Mouse (Mus musculus) layer of hippocampus, postnatal 10 days (tissue): ENCODE data around the gene Chic2. TPM values are rescaled to one million over a fixed set of nuclear protein-coding genes. Genes with fewer than 3 reads are reported as not detected.

Experiments used
- DNase-seq, 2 experiments: peaks; one replicate each; pipeline ENCODE4 v3.0.0; 2021; ENCODE audit warnings: low spot score in 2 of 2
- total RNA-seq, 2 experiments: library from RNA; stranded (reverse); gene quantifications; 2 replicates each; pipeline ENCODE4 v1.2.3; 2021

Gene Chic2
- total RNA-seq, 2 experiments from 2014 or later, result 28.3 to 31.5 TPM

DNA sequence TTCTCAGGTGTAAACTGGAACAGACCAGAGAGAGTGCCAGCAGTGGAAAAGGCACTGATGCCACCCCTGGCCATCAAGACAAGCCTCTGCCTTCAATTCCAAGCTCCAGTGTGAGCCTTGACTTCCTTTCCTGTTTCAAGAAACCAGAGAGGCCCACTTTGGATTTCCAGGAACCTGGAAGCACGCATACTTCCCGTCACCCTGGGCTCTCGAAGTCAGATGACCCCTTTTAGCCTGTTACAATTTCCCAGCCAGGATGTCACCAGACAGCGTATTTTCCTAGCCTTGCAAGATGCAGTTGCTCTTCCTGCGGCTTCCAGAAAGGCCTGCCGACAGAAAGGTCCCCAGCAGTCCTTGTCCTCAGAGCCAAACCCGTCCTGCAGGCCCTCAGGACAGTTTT lies 65.0 kb downstream of the Chic2 start:
- no peak for DNase-seq

DNA sequence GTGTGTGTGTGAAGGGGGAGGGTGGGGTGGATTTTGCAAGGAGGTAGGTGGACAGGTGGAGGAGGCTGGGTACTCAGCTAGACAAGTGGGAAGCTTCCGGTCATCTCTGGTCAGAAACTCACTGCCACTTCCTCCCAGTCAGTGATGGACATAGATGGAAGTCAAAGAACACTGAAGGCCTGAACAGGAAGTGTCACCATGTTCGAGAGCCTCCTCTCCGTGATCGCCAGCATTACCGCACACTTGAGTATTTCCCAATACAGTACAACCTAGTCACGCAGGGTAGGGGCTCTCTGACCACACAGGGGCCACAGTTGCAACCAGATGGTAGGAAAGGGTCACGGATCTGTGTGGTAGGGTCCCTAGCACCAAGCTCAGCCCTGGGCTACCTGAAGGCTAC lies 69.1 kb downstream of the Chic2 start:
- no peak for DNase-seq

DNA sequence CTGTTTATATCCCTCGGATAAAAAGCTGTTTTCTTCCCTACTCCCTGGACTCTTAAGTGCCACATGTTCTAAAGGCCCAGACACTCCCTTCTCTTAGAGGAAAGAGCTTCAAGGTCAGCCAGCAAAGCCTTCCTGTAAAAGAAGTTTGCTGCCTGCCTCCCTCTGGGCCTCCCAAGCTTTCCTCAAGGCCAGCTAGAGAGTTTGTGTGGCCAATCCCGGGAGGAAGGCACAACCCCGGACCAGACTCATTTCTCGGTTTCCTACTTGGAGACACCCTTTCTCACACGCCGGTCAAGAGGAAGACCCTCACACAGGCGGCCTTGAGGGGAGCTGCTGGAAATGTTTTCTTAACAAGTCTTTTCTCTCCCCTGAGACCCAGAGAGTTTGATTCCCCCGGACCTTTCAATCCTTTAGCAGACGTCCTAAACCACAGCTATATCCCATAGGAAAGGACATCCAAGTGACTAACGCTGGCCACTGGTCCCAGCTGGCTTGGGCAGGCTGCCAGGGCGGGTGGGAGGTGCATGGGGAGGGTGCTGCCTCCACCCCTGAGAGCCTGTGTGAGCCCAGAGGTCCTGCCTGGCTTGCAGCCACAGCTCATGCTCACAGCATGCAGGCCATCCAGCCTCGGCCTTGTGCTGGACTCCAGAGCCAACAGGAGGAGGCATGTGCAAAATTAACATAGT lies 69.7 kb downstream of the Chic2 start:
- peak; percentile 51 to 65 for DNase-seq

DNA sequence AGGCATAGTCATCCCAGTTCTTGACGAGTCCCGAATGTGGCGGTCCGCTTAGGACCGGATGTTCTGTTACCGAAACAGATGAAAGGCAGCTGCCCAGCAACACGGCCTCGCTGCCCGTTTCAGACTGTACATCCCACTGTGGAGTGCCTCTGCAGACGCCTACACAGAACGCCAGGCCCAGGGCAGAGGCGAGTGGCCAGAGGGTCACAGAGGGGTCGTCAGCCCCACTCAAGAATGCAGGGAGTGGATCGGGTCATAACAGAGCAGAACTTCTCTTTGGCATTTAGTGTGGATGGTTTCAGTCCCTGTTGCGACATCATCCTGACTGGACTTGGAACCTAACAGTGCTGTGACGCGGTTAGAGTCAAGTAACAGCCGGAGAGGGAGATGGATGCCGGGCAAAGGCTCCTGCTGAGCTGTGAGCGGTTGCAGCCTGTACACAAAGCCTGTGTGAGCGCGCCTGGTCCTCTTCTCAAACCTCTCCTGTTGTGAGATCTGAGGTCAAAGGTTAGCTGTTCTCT lies 70.5 kb downstream of the Chic2 start:
- no peak for DNase-seq

DNA sequence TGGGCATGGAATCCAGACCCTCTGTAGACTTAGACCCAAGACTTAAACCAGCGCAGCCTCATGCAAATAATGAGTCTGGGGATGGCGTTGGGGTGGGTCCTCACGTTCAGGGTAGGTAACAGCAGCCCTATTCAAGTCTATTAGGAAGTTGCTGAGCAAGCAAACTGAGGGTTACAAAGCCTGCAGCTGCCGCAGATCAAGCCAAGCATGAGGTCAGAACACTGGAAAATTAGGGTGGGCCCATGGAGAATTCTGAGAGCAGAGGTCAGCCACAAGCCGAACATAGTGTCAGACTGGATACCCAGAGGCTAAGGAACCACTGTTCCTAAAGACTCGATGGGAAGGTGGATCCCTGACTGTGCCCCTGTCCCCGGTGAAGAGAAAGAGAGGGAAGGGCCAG lies 73.2 kb downstream of the Chic2 start:
- DNase-seq, result no peak

DNA sequence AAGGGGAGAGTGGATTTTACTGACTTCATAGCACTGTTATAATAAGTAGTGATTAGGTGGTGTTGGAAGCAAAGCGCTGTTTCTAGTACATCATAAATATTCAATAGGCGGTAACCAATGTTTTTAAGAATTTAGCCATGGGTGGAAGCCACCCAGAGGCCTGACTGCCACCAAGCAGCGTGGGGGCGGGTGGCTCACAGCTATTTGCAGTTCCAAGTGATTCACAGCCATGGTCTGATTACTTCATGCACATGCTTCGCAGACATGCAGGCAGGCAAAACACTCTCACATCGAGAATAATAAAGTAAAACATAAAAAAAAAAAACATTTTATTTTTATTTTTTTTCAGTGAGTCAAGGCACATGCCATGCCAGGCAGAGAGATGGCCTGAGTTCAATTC lies 75.2 kb downstream of the Chic2 start:
- DNase-seq, result no peak

DNA sequence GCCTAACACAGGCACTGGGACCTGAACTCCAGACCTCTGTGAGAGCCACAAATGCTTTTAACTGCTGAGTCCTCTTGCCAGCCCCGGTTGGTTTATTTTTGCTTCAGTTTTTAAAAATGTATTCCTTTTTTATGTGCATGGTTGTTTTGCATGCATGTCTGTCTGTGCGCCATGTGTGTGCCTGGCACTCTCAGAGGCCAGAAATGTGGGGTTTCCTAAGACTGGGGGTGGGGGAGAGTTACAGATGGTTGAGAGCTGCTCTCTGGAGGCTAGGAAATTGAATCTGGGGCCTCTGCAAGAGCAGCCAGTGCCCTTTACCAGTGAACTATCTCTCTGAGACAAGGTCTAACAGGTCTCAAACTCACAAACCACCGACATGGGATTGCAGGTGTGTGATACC lies 76.7 kb downstream of the Chic2 start:
- no peak for DNase-seq

DNA sequence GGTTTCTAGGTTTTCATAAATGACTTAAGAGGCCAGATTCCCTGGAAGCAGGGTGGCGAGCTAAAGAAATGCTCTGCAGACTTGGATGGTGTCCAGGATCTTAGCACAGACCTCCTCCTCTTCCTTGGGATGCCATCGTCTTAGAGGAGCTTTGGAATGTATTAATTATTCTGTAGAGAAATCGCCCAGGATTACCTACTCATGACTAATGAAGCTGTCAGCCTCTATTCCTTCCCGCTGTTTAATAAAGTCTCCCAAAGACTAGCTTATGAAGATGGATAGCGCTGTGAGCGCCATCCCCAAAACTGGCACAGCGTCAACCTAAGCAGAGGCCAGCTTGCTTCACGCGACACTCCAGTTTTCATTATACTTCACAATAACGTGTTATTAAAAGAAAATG lies 77.7 kb downstream of the Chic2 start:
- no peak for DNase-seq

DNA sequence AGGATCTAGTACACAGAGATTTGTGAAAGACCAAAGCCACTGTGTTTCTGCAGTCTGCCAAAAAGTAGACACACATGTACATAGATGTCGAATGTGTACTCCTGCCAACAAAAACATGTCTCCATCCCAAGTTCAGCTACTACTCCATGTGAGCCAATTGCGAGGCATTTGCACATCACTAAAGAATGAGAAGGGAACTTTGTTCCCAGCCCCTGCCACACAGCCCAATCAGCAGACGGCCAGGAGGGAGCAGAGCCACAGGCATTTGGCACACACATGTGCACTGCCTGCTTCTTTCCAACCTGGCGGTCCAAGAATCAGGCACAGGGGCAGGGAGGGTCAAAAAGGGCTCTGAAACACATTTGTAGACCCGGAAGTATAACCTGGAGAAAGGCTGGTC lies 81.8 kb downstream of the Chic2 start:
- no peak for DNase-seq

DNA sequence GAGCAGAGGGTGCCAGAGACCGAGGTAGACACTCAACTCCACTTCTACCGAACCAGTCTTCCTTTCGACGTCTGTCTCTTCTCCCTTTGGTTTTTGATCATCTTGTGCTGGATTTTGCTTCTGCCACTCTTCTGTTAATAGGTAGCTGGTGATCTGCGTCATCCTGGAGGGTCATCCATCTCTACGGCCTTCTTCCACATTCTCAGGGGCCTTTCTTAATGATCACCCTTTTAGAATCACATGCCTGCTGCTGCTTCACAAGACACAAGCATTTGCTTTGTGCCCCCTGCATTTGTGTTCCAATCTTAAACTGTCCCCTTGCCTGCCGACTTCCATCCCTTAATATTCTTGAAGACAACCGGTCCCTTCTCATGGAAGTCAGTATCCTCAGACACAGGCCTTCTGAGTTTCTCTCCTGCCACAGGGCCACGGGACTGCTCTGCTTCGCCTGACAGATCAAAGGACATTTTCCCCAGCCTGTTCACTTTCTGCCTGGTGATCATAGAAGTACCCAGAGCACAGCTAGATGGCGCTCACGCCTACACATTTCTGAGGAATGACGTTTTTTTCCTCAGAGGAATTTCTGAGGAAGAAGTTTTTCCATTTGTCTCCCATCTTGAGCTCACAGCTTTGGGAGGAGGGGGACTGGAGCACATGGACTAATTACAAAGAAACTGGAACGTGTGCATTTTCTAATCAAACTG lies 83.6 kb downstream of the Chic2 start:
- peak; percentile 67 to 74 for DNase-seq

DNA sequence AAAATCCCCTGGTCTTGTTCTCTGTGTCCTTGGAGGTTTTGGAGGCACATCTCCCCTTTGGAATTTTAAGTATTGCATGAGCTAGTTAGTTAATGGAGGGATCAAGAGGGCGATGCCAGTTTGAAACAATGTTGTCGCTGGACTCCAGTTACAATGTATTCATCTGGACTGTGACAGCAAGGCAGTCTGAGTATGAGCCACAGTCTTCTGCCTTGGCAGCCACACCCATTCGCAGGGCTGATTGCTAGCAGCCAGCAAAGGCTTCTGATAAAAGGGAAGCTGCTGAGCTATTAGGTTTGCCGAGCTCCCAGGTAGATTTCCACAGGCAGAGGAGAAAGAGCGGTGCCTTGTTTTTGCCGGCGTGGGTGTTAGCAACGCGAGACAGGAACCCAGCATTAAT lies 84.3 kb downstream of the Chic2 start:
- DNase-seq, result no peak

DNA sequence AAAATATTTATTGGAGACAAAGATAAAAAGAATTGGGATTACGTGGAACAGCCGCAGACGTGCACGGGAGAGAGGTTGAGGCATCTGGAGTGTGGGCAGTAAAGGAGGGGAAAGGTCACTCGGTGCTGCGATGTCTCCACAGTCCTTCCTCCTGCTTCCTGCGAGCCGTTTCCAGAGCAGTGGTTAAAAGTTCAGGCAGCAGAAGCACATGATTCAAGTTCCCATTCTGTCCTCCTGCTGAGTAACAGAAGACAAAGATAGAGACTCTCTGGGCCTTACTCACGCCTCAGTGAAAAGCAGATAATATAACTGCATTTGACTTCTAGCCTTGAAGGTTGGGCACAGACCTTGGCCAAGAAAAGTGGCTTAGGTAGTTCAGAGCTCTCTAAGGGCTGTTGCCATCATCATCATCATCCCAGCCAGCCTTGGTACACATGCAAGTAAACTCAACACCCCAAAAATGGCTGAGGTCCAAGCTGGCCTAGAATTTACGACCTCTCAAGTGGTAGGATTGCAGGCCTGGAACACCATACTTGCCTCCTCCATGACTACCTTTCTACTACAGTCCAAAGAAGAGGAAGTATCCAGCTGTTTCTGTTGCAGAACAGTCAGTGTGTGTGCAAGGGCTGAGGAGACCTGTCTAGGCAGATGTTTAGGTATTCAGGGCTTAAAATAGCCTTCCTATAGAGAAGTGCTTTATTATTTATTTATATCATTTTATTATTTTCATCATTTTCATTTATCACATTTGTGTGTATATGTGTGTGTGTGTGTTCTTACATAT lies 87.1 kb downstream of the Chic2 start:
- DNase-seq, result no peak

DNA sequence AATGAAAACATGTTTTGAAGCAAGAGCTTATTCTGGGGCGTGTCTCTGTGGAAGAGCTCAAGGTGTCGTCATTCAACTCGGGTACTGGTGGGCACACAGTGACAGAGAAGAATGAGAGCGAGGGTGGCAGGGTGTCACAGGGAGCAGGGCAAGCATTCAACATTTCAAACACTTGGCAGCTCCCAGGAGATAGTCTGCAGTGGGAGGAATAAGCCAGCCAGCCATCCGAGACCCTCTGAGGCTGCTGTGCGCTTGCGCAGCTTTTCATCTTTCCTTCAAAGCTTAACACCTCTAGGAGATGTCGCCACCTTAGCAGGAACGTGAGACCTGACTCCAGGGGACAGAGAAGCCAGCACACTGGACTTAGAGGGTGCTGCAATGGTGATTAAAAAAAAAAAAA lies 88.2 kb downstream of the Chic2 start:
- no peak for DNase-seq

DNA sequence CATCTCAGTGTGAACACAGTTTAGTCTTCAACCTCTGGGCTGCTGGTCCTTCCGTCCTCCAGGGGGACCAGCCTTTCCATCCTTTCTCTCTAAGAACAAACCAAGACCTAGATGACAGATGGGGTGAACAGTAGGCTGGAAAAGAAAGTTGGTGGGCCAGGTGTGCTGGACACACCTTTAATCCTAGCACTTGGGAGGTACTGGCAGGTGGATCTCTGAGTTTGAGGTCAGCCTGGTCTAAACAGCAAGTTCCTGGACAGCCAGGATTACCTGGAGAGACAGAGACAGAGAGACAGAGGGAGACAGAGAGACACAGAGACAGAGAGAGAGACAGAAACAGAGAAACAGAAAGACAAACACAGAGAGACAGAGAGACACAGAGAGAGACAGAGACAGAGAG lies 89.0 kb downstream of the Chic2 start:
- DNase-seq, result no peak

DNA sequence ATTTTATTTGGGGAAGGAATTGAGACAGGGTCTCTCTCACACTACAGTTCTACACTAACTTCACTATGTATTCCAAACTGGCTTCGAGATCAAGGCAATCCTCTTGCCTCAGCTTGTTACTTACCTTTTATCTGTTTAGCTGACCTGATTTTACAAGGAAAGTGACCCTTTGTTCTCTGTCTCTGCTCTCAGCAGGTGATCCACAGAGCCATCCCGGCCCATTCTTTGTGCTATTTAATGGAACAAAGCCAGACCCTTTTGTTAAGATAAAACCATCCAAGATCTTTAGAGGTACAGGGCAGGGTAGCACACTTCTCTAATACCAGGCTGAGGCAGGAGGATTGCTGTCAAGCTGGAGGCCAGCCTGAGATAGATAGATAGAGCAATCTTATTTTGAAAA lies 91.6 kb downstream of the Chic2 start:
- DNase-seq, result no peak

DNA sequence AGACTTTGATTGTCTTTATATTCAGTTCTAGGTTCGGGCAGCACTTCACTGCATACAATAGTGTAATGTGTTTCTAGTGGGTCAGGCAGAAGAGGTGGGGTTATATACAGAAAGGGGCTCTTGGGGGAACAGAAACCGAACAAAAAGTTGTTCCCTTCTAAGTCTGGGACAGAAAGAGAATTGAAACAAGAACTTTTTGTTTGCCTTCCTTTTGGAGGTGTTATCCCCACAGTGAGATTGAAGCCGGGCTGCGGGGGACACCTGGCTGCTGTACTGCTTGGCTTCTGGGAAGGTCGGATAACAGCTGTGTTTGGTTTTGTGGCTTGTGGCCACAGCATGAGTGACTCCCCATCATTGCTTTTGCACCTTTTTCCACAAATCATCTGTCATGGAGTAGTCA lies 93.2 kb downstream of the Chic2 start:
- DNase-seq, result no peak

DNA sequence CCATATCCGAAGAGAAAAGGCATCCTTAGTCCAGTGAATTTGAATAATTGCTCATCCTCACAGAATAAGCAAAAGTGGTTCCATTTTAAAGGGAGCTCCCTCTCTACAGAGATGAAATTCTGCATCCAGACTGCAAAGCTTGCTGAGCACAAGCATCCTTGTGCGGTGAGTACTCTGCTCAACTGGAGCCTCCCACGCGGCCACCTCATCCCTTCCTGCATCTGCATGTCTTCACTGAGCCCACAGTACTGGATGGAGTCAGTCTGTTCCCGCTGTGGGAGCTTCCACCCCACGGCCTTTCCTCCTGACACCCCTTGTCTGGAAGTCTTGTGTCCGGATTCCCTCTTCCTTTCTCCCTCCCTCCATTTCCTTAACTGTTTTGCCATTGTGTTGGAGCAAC lies 95.3 kb downstream of the Chic2 start:
- no peak for DNase-seq

DNA sequence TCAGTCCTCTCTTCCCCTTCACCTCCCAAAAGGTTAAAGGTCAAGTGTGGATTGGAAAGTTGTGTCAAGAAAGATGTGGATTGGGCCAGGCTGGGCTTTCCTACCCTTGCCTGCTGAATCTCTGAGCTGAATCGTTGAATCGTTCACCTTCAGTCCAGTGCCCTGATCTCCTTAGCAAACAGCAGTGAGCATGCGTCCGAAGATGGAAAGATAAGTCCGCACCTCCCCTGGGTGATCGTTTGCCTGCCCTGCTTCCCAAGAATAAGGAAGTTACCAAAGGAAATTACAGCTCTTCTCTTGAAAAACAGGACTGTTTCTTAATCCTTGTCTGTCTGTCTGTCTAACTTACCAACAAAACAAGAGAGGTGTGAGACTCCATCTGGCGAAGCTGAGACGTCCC lies 96.1 kb downstream of the Chic2 start:
- DNase-seq, result no peak
